Mouse (Mus musculus) liver, embryonic 14.5 days (tissue): ENCODE measurements around the gene Zfp637. TPM values are rescaled to one million over a fixed set of nuclear protein-coding genes. Genes with fewer than 3 reads are reported as not detected.

Experiments used
- ATAC-seq: fragments of 200-750 bp; cut with Nextera tagmentation; 2 replicates; pipeline ENCODE4 v1.8.0; 2017; ENCODE audit warnings: moderate number of reproducible peaks, mild to moderate bottlenecking, moderate library complexity; ENCODE audit not compliant: insufficient read depth
- DNase-seq, 3 experiments: peaks; one replicate each; pipeline ENCODE4 v3.0.0-alpha.2; 2012 to 2013; ENCODE audit warnings: low read depth in 3 of 3, low spot score in 3 of 3
- H3K27ac ChIP-seq: fragments of 300-500 bp; sonication (generic); 2 replicates; pipeline ENCODE4 v1.5.1; 2014; ENCODE audit warnings: moderate library complexity, mild to moderate bottlenecking, control low read depth, inconsistent platforms
- H3K27me3 ChIP-seq: fragments of 300-500 bp; sonication (generic); 2 replicates; pipeline ENCODE4 v1.6.1; 2014; ENCODE audit warnings: mild to moderate bottlenecking, low read length, moderate library complexity; ENCODE audit not compliant: control insufficient read depth, insufficient read depth
- H3K36me3 ChIP-seq: fragments of 300-500 bp; sonication (generic); replicated peaks from 2 replicates; pipeline ENCODE4 v1.6.1; 2014; ENCODE audit warnings: low read depth; ENCODE audit not compliant: control insufficient read depth, insufficient read depth
- H3K4me1 ChIP-seq, 2 experiments: fragments of 200-500 bp in 1 of 2; fragments of 300-500 bp in 1 of 2; sonication (generic) in 1 of 2; replicated peaks; 2 replicates each; pipeline ENCODE4 v1.6.1; 2012 to 2014; ENCODE audit warnings: antibody characterized with exemption in 1 of 2, inconsistent platforms in 1 of 2, low read length in 1 of 2; ENCODE audit not compliant: control insufficient read depth in 2 of 2, insufficient read depth in 2 of 2
- H3K4me2 ChIP-seq: fragments of 300-500 bp; sonication (generic); 2 replicates; pipeline ENCODE4 v1.6.1; 2014; ENCODE audit warnings: low read depth, mild to moderate bottlenecking, control low read depth, moderate library complexity
- H3K4me3 ChIP-seq, 2 experiments: fragments of 200-500 bp in 1 of 2; fragments of 300-500 bp in 1 of 2; sonication (generic) in 1 of 2; 2 replicates each; pipeline ENCODE4 v1.5.1; 2012 to 2014; ENCODE audit warnings: low read depth in 2 of 2, low read length in 2 of 2, mild to moderate bottlenecking in 2 of 2, control low read depth in 1 of 2, inconsistent platforms in 1 of 2, moderate library complexity in 1 of 2; ENCODE audit not compliant: insufficient read depth in 1 of 2
- H3K9ac ChIP-seq: fragments of 300-500 bp; sonication (generic); replicated peaks from 2 replicates; pipeline ENCODE4 v1.6.1; 2014; ENCODE audit warnings: mild to moderate bottlenecking, control low read depth, moderate library complexity
- H3K9me3 ChIP-seq: fragments of 300-500 bp; sonication (generic); 2 replicates; pipeline ENCODE4 v1.6.1; 2016; ENCODE audit warnings: low read length, mixed read lengths; ENCODE audit not compliant: control insufficient read depth
- CTCF ChIP-seq: IDR thresholded peaks from 2 replicates; pipeline ENCODE4 v1.5.1; 2016; ENCODE audit warnings: antibody characterized with exemption, low read depth, control low read depth
- EP300 ChIP-seq: IDR thresholded peaks from 2 replicates; pipeline ENCODE4 v1.6.1; 2016; ENCODE audit warnings: antibody characterized with exemption, low read depth
- WGBS: fragments of 180-500 bp; shearing (Covaris S2); extraction: QIAGEN DNeasy Blood & Tissue Kit; methylation state at CpG from one replicate; pipeline ENCODE4 v1.1.7; 2014; ENCODE audit not compliant: insufficient replicate concordance; 5-methylcytosine and 5-hydroxymethylcytosine counted together
- polyA plus RNA-seq, 2 experiments: library from polyadenylated mRNA; depleted of rRNA in 1 of 2; stranded (reverse) in 1 of 2; unstranded in 1 of 2; fragments of >200 nt; fragmentation: Nextera tagmentation in 1 of 2; extraction: Ambion mirVana in 1 of 2; gene quantifications; 2 replicates each; pipeline versions ENCODE4 v1.2.1 to v1.2.3; 2012 to 2014

The Zfp637 gene
- polyA plus RNA-seq, 2 experiments: 15.0 to 30.3 TPM

GRCm38 (mm10) chr6:117881229-117881628 lies 40.2 kb downstream of the Zfp637 start:
- peak overlapping the region; percentile 2; the same call in 1 of the 2 replicates for H3K9ac ChIP-seq
- H3K27ac ChIP-seq: peak overlapping the region; percentile 97
- ATAC-seq: no peak
- no peaks in the 10 kb centered on the region for H3K27me3 ChIP-seq
- no peaks in the 10 kb centered on the region for H3K36me3 ChIP-seq
- TF ChIP-seq CTCF (no peak), EP300 (no peak)
- H3K4me1 ChIP-seq: peaks cover 14 to 31% of the 10 kb centered on the region in 2 experiments
- WGBS: 74% methylated on average over 7 of the region's 7 CpGs
- DNase-seq: no peak
- H3K4me2 ChIP-seq: peak overlapping the region; percentile 82
- H3K9me3 ChIP-seq: no peaks in the 10 kb centered on the region
- H3K4me3 ChIP-seq: peak overlapping the region in 1 of 2 experiments; percentile 66; a peak in 2 of 4 replicates

- peaks cover 19 to 36% of the 10 kb centered on the region in 2 experiments for H3K4me1 ChIP-seq
- no peak for DNase-seq
- H3K4me3 ChIP-seq: no peak overlapping the region
- WGBS: 14% methylated on average over 7 of the region's 7 CpGs
- no peaks in the 10 kb centered on the region for H3K36me3 ChIP-seq
- peak overlapping the region; percentile 82; the same call in 1 of the 2 replicates for H3K4me2 ChIP-seq
- peak overlapping the region; percentile 31; the same call in 1 of the 2 replicates for H3K9ac ChIP-seq
- ATAC-seq: no peak
- TF ChIP-seq CTCF (no peak), EP300 (no peak)
- no peaks in the 10 kb centered on the region for H3K9me3 ChIP-seq
- H3K27me3 ChIP-seq: no peaks in the 10 kb centered on the region
- peak overlapping the region; percentile 58 for H3K27ac ChIP-seq
Observed at GRCm38 (mm10) chr6:117881997-117882396, 41.0 kb downstream of the Zfp637 start.

GRCm38 (mm10) chr6:117885943-117886342 lies 45.0 kb downstream of the Zfp637 start:
- H3K27me3 ChIP-seq: no peaks in the 10 kb centered on the region
- no peak overlapping the region for H3K4me2 ChIP-seq
- DNase-seq: no peak
- 69% methylated on average over 2 of the region's 2 CpGs for WGBS
- H3K9me3 ChIP-seq: no peaks in the 10 kb centered on the region
- H3K27ac ChIP-seq: no peak overlapping the region; the same call in 1 of the 2 replicates
- ATAC-seq: no peak
- TF ChIP-seq EP300: no peak
- TF ChIP-seq CTCF: no peak
- H3K4me1 ChIP-seq: peaks cover 44 to 61% of the 10 kb centered on the region in 2 experiments
- H3K4me3 ChIP-seq: no peak overlapping the region
- no peaks in the 10 kb centered on the region for H3K36me3 ChIP-seq
- no peak overlapping the region for H3K9ac ChIP-seq

GRCm38 (mm10) chr6:117888032-117888431 lies 47.1 kb downstream of the Zfp637 start:
- H3K36me3 ChIP-seq: no peaks in the 10 kb centered on the region

GRCm38 (mm10) chr6:117888642-117889096 lies 47.7 kb downstream of the Zfp637 start:
- peak overlapping the region; percentile 67 for H3K9ac ChIP-seq
- peak overlapping the region; percentile 43 to 52 for H3K4me3 ChIP-seq
- H3K4me1 ChIP-seq: peaks cover 35 to 52% of the 10 kb centered on the region in 2 experiments
- H3K9me3 ChIP-seq: no peaks in the 10 kb centered on the region
- peak overlapping the region; percentile 91 for H3K27ac ChIP-seq
- TF ChIP-seq EP300: peak; percentile 90
- no peak for TF ChIP-seq CTCF
- no peaks in the 10 kb centered on the region for H3K27me3 ChIP-seq
- DNase-seq: peak; percentile 85 to 88 (median 87)
- ATAC-seq: peak; percentile 96
- 7% methylated on average over 2 of the region's 2 CpGs for WGBS
- H3K4me2 ChIP-seq: peak overlapping the region; percentile 76
- H3K36me3 ChIP-seq: no peaks in the 10 kb centered on the region

More at GRCm38 (mm10) chr6:117888032-117888431, 47.1 kb downstream of the Zfp637 start:
- WGBS: 0% methylated on average over 1 of the region's 1 CpGs
- no peaks in the 10 kb centered on the region for H3K9me3 ChIP-seq
- TF ChIP-seq EP300 (no peak), CTCF (no peak)
- ATAC-seq: no peak
- H3K9ac ChIP-seq: peak overlapping the region; percentile 67
- peak overlapping the region; percentile 76 for H3K4me2 ChIP-seq
- H3K27me3 ChIP-seq: no peaks in the 10 kb centered on the region
- H3K4me1 ChIP-seq: peaks cover 35 to 52% of the 10 kb centered on the region in 2 experiments
- H3K4me3 ChIP-seq: peak overlapping the region; percentile 43 to 52
- no peak for DNase-seq
- peak overlapping the region; percentile 91 for H3K27ac ChIP-seq
